Mouse (Mus musculus) heart, postnatal 10 days (tissue): Measurements from ENCODE around the gene Lama4. TPM values are rescaled to one million over a fixed set of nuclear protein-coding genes. Genes with fewer than 3 reads are reported as not detected.
A peak's percentile ranks its signal among the peaks of the same experiment; 100 is the strongest.

Experiments
- DNase-seq, 2 experiments: peaks; one replicate each; pipeline ENCODE4 v3.0.0; 2021
- intact Hi-C: fragments of 180-260 bp; cut with DNase I; formaldehyde crosslinking; loops from one replicate; pipeline ENCODE4 v1.15.1; 2025
- total RNA-seq, 2 experiments: library from RNA; stranded (reverse); gene quantifications; 2 replicates each; pipeline ENCODE4 v1.2.3; 2021

Gene Lama4
- total RNA-seq = 100 to 1,000 TPM; 207 to 219 TPM

- peak; percentile 89 for DNase-seq
- intact Hi-C loops = loop anchor here (5.0 to 10.0 kb wide), 3 partner anchors 42 to 1830 kb away; partner anchors contain the start of gene Marcks
These were observed at the start of gene Lama4 for GRCm38 (mm10) chr10:38965075-38965781. Gene Lama4, plus strand, starts transcription at chr10:38965515.

- peak; percentile 52 to 59 for DNase-seq
- intact Hi-C loops = no loop called here
These were observed 49.2 kb upstream of the Lama4 start for GRCm38 (mm10) chr10:38916027-38916617.

- intact Hi-C loops = no loop called here
- DNase-seq = no peak
These were observed 36.2 kb upstream of the Lama4 start for GRCm38 (mm10) chr10:38928940-38929697.

GRCm38 (mm10) chr10:38944701-38945100 is 20.6 kb upstream of the Lama4 start:
- intact Hi-C loops = no loop called here
- DNase-seq = no peak

GRCm38 (mm10) chr10:38961920-38962319 is 3.4 kb upstream of the Lama4 start:
- DNase-seq = peak; percentile 77 to 81
- intact Hi-C loops = loop anchor here (10.0 kb wide), 1 partner anchor 1827 kb away; the partner anchor contains the start of gene Marcks

- intact Hi-C loops = loop anchor here (5.0 to 10.0 kb wide), 3 partner anchors 43 to 1830 kb away; partner anchors contain the start of gene Marcks
- no peak for DNase-seq
These were observed 618 bp upstream of the Lama4 start for GRCm38 (mm10) chr10:38964719-38965074.

- intact Hi-C loops = loop anchor here (2.0 to 10.0 kb wide), 5 partner anchors 21 to 1831 kb away; partner anchors contain the start of gene Marcks
These were observed 542 bp downstream of the Lama4 start for GRCm38 (mm10) chr10:38965857-38966256.

GRCm38 (mm10) chr10:38966646-38967045 is 1.3 kb downstream of the Lama4 start:
- no peak for DNase-seq
- intact Hi-C loops = loop anchor here (2.0 to 10.0 kb wide), 5 partner anchors 20 to 1832 kb away; partner anchors contain the start of gene Marcks

More at GRCm38 (mm10) chr10:38965857-38966256, 542 bp downstream of the Lama4 start:
- DNase-seq = peak; percentile 56 to 68

GRCm38 (mm10) chr10:38968326-38969072 is 3.2 kb downstream of the Lama4 start:
- intact Hi-C loops = loop anchor here (5.0 to 10.0 kb wide), 3 partner anchors 39 to 1834 kb away; partner anchors contain the start of gene Marcks

GRCm38 (mm10) chr10:38969543-38969942 is 4.2 kb downstream of the Lama4 start:
- intact Hi-C loops = loop anchor here (5.0 to 10.0 kb wide), 3 partner anchors 38 to 1835 kb away; partner anchors contain the start of gene Marcks
- DNase-seq = no peak

More at GRCm38 (mm10) chr10:38968326-38969072, 3.2 kb downstream of the Lama4 start:
- DNase-seq = peak; percentile 57 to 60

GRCm38 (mm10) chr10:38969975-38970374 is 4.7 kb downstream of the Lama4 start:
- intact Hi-C loops = loop anchor here (5.0 to 10.0 kb wide), 3 partner anchors 37 to 1835 kb away; partner anchors contain the start of gene Marcks
- DNase-seq = no peak

- intact Hi-C loops = no loop called here
- no peak for DNase-seq
These were observed 7.1 kb downstream of the Lama4 start for GRCm38 (mm10) chr10:38972221-38972946.

- no peak for DNase-seq
These were observed 7.7 kb downstream of the Lama4 start for GRCm38 (mm10) chr10:38973016-38973415.

GRCm38 (mm10) chr10:38978195-38978594 is 12.9 kb downstream of the Lama4 start:
- no peak for DNase-seq
- intact Hi-C loops = no loop called here

More at GRCm38 (mm10) chr10:38973016-38973415, 7.7 kb downstream of the Lama4 start:
- intact Hi-C loops = no loop called here

GRCm38 (mm10) chr10:38979699-38980098 is 14.4 kb downstream of the Lama4 start:
- DNase-seq = no peak
- intact Hi-C loops = loop anchor here (5.0 kb wide), 1 partner anchor 97 kb away; no protein-coding TSS in a partner anchor

GRCm38 (mm10) chr10:38980980-38981379 is 15.7 kb downstream of the Lama4 start:
- intact Hi-C loops = loop anchor here (5.0 kb wide), 1 partner anchor 99 kb away; no protein-coding TSS in a partner anchor
- peak in 1 of 2 experiments; percentile 51 for DNase-seq

- intact Hi-C loops = loop anchor here (5.0 kb wide), 1 partner anchor 102 kb away; no protein-coding TSS in a partner anchor
These were observed 19.2 kb downstream of the Lama4 start for GRCm38 (mm10) chr10:38984358-38985075.

GRCm38 (mm10) chr10:38986053-38986452 is 20.7 kb downstream of the Lama4 start:
- DNase-seq = no peak
- intact Hi-C loops = loop anchor here (2.0 kb wide), 1 partner anchor 19 kb away; no protein-coding TSS in a partner anchor

More at GRCm38 (mm10) chr10:38984358-38985075, 19.2 kb downstream of the Lama4 start:
- no peak for DNase-seq
